Mouse (Mus musculus) liver, postnatal 0 days (tissue): ENCODE data around the gene Ube2t.

Experiments
- CTCF ChIP-seq: sonication (generic); IDR thresholded peaks from 2 replicates; pipeline ENCODE4 v1.5.1; 2016; ENCODE audit warnings: antibody characterized with exemption, low read depth
- EP300 ChIP-seq: IDR thresholded peaks from 2 replicates; pipeline ENCODE4 v1.6.1; 2016; ENCODE audit warnings: antibody characterized with exemption, low read depth, mild to moderate bottlenecking

- no peak for TF ChIP-seq CTCF
- no peak for TF ChIP-seq EP300
Observed at GRCm38 (mm10) chr1:134992046-134992645, 29.8 kb downstream of the Ube2t start.
